Mouse (Mus musculus) spleen, adult 2 months (tissue): ENCODE measurements at regions not wholly inside any gene's neighbourhood (a gene's known extent, or its start where the extent isn't known, plus 50 kb on each side); places are given as distances from the start of the nearest gene placed in this dataset.

ENCODE experiments used
- CTCF ChIP-seq: fragments of 200-500 bp; IDR thresholded peaks from 2 replicates; pipeline ENCODE4 v1.5.1; 2011; ENCODE audit warnings: mild to moderate bottlenecking, inconsistent platforms; ENCODE audit not compliant: insufficient read depth, insufficient read length, insufficient replicate concordance; ENCODE audit errors: extremely low read depth
- POLR2A ChIP-seq: fragments of 200-500 bp; IDR thresholded peaks from 2 replicates; pipeline ENCODE4 v1.6.1; 2011; ENCODE audit warnings: low read depth, low read length, inconsistent platforms

GRCm38 (mm10) chr13:44458744-44459143 lies 270.5 kb upstream of the Jarid2 start:
- no peak for TF ChIP-seq POLR2A
- no peak for TF ChIP-seq CTCF
